Mouse (Mus musculus): ENCODE results near the gene AU022252.

AU022252 gene

DNA sequence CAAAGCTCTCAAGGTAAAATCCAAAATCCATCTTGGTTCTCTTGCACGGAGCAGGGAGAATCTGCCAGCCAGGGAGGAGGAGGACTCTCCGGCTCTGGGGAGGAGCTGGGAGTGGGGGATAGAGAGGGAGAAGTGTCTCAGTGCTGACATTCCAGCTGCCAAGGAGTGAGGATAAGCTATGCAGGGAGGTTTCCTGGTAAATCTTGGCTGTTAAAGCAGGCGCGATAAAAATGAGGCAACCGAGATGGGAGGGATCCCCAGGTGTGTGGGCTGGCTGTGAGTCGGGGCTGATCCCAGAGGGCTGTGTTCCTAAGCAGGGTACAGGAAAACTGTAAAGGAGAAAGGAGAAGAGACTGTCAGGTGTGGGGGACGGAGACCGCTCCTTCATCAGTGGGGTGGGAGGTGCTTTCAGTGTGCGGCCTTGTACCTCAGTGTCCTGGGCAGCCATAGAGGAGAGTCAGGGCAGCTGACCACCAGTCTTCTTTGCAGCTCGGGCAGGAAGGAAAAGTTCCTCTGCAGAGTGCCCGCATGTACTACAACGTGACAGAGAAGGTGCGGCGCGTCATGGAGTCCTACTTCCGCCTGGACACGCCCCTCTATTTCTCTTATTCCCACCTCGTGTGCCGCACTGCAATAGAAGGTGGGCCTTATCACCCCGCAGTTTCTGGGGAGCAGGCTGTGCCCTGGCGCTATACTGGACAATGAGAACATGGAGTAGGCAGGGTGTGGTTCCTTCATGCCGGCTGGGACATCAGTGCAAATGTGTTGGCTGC, 12.1 kb upstream of the AU022252 start:
- no peak for DNase-seq (ENCODE audit: low spot score in 2 of 2)

DNA sequence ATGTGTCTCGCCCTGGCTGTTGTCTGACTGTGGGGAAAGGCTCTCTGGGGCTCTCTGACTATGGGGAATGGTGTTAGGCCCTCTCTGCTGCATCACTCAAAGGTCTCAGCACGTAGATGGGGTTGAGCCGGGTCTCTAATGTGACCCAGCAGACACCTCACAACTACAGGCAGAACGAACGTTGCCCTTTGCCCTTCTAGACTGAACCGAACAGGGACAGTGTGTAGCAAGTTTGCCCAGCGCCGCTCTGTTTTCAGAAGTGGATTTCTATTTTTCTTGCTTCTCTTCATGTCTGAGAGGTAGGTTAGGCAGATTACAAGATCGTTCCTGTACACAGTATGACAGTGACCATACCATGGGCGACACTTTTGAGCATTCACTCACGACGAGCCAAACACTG, 10.1 kb upstream of the AU022252 start:
- no peak for DNase-seq (ENCODE audit: low spot score in 2 of 2)

DNA sequence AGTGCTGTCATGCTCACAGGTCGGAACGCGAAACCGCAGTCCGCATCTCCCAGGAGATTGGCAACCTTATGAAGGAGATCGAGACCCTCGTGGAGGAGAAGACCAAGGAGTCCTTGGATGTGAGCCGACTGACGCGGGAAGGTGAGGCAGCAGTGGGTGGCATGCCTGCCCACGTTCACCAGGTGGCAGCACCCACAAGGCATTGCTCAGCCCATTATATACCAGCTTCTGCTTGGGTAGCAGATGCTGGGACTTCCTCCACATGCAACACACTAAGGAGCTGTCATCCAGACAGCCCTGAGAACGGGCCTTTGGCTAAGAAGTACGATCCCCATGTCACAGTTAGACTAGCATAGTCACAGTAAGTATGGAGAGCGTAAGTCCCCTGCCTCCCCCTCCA, 9.2 kb upstream of the AU022252 start:
- peak in 1 of 2 experiments; percentile 51 for DNase-seq (ENCODE audit: low spot score in 2 of 2)

DNA sequence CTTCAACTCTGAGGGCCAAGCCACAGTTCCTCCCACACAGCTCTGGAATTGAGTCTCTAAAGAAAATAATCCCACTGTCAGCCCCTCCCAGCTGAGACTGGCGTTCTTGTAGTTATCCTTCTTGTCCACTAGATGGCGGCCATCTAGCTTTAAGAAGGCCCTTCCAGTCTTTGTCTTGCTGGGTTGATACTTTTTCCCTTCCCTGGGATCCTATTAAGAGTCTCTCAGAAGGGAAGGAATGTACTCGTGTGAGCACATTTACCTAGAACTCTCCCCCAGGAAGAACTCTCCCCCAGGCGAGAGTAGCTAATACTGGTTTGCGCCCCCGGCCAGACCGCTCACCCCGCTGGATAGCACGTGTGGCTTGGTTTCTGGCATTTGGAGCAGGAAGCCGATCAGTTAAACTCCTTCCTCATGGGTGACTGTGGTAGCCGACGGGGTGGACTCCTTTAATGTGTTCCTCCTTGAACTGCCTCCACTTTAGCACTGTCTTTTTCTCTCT, 6.7 kb upstream of the AU022252 start:
- no peak for DNase-seq (ENCODE audit: low spot score in 2 of 2)

DNA sequence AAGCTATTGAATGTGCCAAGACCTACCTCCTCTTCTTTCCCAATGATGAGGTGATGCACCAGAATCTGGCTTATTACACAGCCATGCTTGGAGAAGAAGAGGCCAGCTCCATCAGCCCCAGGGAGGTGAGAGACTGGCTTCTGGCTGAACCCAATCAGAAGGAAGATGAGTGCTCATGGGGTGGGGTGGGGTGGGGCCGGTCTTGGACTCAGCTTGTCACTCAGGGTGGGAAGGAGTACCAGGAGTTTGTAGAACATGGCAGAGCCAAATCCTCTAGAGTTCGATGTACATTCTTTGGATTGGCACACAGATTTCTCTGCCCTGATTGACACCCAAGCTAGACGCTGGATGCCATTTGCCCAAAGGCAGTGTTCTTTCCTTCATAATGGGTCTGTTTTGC, 6.1 kb upstream of the AU022252 start:
- DNase-seq (ENCODE audit: low spot score in 2 of 2) = no peak

DNA sequence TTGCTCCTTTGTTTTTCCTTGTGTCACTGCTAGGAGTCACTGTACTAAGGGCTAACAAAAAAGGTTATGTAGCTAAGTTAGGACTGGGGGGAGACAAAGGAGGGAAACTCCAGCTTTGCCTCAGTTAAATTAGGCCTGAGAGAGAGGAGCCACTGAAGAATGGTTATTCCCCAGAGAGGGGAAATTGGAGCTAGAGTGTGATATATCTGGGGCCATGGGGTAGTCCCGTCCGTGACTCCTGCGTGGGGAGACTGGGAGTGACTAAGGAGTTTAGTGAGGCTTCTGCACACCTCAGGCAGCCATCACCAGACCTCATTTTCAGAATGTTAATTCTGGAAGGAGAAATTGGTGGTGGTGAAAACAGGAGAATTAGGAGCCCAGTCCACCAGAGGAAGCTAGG, 1.8 kb upstream of the AU022252 start:
- DNase-seq (ENCODE audit: low spot score in 2 of 2) = no peak

DNA sequence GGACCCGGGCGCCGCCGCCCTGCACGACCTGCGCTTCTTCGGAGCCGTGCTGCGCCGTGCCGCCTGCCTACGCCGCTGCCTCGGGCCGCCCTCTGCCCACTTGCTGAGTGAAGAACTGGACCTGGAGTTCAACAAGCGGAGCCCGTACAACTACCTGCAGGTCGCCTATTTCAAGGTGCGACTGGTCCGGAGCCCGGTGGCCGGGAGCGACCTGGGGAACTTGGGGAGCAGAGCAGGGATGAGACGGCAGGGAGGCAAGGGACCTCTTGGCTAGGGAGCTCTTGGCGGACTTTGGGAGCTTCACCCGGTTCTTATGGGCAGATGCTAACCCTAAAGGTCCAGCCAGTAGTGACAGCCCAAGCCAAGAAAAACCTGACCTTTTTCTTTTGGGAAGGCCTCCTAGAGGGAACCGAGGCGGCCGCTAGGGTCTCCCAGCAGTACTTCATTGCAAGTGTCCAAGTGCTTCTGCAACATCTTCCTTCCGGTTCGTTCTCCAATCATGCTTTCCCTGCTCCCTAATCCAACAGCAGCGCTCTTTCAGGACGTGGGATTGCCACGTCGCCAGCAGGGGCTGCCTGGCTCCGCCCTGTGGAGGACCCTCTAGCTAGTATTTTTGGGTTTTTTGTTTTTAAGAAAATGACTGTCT, 867 bp upstream of the AU022252 start:
- DNase-seq (ENCODE audit: low spot score in 2 of 2) = peak in 1 of 2 experiments; percentile 42

DNA sequence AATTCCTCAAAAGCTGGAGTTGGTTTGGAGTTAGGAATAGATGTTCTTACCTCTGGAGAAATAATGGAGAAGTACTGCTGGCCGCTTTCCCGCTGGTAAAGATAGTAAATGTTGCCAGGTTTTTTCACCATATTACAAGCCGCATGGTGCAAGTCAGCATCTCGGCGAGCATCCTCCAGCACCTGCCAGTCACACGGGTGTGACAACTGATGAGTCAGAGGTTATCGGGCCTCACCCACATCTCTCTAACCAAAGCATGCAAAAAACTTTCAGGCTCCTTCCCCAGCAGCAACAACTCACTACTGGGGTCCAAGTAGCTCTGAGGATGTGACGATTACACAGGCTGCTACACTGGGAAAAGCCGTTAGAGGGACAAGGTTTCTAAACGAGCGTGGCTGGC, 5.8 kb downstream of the AU022252 start:
- DNase-seq (ENCODE audit: low spot score in 2 of 2) = no peak

DNA sequence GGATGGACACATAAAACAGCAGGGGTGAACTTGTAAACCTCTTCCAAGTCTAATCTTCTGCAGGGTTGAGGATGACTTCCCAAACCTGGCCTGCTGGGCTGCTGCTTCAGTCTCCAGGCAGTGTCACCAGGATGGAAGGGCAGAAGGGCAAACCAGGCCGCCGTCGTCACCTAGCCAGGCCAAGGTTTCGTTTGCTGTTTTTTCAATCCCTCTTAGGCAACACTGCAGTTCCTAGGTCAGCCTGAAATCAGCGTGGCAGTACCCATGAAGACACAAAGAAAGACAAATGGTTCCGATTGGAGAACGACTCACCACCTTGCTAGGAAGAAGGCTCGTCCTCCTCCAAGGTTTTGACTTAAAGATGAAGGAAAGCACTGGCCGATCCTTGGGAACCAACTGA, 6.8 kb downstream of the AU022252 start:
- DNase-seq (ENCODE audit: low spot score in 2 of 2) = no peak

DNA sequence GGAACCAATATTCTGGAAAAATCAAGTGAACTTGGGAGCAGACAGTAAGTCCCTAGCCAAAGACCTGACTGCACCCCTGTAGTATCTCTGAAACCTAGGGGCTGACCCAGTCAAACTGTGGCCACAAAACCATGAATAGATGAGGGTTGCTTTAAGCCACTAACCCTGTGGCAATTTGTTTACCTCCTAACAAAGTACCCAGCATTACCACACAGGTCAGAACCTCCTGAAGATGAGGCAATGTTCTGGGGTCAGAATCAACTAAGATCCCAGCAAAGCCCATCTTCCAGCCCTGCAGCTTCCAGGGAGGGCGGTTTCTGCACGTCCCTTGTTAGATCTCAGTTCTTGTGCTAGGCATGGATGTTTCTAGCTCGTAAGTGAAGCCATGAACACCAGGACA, 8.0 kb downstream of the AU022252 start:
- DNase-seq (ENCODE audit: low spot score in 2 of 2) = no peak

DNA sequence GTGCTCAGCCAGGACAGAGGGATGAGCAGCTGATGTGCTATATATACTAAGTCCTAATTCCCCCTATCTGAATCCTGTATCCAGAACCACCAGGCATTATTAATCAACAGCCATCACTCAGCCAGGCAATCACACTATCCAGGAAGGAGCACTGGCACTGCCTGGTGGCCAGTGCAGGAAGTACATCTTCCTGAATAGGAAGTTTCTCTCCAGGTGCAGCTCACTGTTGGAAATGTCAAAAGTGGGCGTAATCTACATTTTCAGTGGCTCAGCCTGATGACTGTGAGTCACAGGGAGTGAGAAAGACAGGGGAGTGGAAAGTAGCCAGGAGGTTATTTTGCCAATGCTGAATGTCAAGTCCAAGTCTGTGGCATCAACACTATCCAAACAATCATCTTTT, 8.8 kb downstream of the AU022252 start:
- no peak for DNase-seq (ENCODE audit: low spot score in 2 of 2)

DNA sequence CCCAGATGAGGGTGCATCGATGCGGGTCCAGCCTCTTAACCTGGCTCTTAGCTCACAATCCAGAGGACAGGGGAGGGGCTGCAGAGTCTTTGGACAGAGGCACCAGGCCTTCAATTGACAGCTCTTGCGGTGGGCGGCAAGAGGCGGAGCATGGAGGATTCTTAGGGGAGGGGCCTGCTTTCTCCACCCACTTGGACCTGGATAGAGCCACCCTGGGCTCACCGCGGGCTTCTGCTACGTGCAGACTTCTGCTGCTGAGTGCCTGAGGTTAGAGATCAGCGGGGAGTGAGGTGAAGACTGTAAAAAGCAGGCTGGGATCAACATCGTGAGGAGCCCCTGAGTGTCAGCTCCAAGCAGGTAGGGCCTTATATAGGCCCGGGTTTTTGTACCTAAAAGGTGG, 14.3 kb downstream of the AU022252 start, which contains the start of gene Tmem269:
Gene Tmem269 (minus strand): TSS at position 49 of the 400 bp plus-strand sequence.
- no peak for DNase-seq (ENCODE audit: low spot score in 2 of 2)

DNA sequence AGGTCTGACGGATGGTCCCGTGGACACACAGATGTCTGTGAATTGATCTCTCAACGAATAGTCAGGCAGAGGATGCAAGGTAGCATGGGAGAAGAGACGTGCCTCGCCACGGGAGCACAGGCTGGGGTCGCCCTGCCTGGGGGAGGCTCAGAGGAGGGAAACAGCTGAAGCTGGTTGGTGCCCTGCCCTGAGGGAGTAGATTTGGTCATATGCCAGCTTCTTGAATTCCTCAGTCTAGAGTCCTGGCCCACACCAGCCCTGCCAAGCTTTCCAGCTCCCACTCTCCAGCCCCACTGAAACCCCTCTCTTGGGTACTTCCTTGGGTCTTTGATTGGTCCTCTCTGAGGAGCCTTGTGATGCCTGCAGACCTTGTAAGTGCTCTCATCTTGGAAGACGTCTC, 15.8 kb downstream of the AU022252 start:
- DNase-seq (ENCODE audit: low spot score in 2 of 2) = no peak

DNA sequence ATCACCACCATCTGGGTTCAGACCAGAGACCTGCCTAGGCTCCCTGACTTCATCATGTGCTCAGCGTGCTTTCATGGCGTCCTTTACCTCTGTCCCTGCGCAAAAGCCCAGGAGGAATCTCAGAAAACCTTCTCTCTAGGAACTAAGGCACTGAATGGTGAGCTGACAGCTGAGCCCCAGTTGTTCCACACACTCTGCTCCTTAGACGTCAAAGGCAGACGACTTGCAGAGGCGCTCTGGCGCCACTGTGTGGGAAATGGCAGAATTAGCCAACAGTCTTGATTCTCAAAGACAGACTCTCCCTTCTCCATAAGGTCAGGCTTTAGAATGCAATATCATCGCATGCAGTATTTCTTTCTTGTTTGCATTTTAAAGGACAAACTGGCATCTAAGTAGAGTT, 27.8 kb downstream of the AU022252 start:
- DNase-seq (ENCODE audit: low spot score in 2 of 2) = peak in 1 of 2 experiments; percentile 56

DNA sequence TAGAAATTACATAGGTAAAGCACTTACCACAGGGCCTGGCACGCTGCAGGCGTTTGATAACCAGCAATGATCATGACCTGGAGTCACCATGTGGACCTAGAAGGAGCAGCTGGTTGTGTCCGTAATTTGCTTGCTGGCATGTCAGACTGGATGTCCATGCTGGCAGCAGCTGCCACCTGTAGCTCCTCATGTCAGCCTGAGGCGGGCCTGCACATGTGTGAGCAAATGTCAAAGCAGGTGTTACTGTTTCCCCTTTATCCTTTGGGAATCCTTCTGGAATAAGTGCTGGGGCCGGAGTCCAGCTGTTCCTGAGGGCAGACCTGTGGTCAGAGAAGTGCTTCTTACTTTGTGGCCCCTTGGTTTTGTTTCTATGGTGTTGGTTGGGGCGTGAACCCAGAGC, 34.4 kb downstream of the AU022252 start:
- no peak for DNase-seq (ENCODE audit: low spot score in 2 of 2)

DNA sequence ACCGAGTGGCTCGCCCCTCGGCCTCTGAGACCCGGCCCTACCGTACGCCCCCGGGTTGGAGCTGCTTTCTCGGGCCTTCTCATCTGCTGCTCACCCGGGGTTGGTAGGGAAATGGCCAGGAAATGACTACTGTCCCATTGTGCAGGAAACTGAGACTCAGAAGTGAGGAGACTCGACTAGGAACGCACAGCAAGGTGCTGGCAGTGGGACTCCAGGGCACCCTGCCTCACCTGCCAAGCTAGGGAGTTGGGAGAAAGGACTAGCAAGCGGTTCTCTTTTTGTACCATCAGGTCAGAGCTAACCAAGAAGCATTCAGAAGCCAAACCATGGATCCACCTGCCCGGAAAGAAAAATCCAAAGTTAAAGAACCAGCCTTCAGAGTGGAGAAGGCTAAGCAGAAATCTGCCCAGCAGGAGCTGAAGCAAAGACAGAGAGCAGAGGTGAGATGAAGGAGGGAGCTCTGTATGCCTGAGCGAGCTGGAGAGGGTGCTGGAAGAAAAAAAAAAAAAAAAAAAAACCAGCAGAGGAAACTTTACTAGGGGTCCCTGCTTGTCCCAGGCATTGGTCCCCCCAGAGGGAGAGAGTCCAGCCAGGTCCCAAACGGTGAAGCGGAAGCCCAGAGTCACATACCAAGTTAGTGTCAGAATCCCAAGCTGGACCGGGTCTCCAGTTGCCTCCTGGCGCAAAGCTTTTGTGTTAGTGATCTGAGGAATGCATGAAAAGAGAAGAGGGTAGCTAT, 36.8 kb downstream of the AU022252 start:
- peak in 1 of 2 experiments; percentile 30 for DNase-seq (ENCODE audit: low spot score in 2 of 2)

DNA sequence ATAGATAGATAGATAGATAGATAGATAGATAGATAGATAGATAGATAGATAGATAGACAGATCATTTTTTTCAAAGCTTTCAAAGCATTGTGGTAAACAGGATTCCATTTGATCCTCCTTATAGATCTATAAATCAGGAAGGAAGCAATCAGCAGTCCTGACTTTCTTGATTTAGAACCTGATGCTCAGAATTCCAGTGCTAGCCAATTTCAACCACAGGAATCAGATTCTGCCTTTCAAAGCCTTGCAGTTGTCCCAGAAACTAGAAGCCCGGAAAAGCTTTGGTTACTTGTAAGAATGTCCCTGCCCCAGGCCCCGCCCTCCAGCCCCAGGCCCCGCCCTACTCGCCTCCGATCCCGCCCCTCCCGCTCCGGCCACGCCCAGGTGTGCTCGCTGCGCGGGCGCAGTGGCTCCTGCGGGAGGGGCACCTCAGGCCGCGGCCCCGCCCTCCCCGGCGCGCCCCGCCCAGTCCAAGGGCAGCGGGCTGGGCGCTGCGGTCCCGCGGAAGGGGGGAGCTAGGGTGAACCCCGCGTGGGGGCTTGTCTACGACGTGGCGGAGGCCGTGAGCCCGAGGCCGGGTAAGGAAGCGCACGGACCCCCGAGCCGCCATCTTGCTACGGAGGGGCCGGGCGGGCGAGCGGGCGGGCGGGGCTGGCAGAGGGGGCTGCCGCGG, 37.5 kb downstream of the AU022252 start, which contains the start of gene Svbp:
Gene Svbp (plus strand): TSS at position 398 of the 673 bp plus-strand sequence.
- DNase-seq (ENCODE audit: low spot score in 2 of 2) = peak; percentile 77 to 90

DNA sequence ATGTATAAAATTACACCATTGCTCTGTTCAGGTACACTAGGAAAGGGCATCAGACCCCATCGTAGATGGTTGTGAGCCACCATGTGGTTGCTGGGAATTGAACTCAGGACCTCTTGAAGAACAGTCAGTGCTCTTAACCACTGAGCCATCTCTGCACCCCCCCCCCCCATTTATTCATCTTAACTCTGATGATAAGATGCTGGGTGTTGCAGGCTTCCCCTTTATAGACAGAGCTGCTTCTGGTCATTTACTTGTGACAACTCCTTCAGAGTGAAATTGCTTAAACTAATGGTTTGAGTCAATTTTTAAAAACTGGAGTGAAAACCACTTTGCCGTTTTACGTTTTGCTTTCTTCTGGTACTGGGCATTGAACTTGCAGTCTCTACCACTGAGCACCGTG, 39.8 kb downstream of the AU022252 start:
- no peak for DNase-seq (ENCODE audit: low spot score in 2 of 2)

DNA sequence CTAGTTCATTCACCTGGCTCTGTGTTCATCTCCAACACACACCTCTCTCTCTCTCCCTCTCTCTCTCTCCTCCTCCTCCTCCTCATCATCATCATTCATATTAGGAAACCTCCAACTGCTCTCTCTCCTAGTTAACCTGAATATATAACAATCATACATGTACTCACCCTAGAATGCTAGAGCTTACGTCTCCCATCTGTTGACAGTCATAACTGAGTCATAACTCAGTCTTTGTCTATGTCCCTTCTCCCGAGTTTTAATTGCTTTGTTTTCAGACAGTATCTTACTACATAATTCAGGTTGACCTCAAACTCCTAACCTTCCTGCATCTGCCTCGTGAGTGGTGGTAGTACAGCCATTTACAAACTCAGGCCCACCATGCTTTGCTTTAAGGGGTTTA, 41.2 kb downstream of the AU022252 start:
- no peak for DNase-seq (ENCODE audit: low spot score in 2 of 2)

DNA sequence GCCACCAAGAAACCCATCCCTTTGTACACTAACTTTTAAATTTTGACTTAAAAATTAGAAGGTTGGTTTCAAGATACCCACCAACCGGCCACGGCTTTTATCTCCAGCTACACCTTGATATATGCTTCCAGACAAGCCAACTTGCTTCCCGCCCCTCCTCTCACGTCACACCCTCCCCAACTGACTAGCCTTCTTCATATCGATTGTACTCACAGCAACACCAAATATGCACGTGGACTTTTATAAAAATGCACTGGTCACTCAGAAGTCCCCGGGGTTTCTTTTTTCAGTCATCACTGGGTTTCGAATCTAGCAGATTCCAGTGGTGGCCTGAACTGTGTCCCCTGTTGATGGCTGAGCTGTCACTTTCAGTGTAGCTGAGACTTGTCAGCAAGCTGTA, 41.9 kb downstream of the AU022252 start:
- no peak for DNase-seq (ENCODE audit: low spot score in 2 of 2)

DNA sequence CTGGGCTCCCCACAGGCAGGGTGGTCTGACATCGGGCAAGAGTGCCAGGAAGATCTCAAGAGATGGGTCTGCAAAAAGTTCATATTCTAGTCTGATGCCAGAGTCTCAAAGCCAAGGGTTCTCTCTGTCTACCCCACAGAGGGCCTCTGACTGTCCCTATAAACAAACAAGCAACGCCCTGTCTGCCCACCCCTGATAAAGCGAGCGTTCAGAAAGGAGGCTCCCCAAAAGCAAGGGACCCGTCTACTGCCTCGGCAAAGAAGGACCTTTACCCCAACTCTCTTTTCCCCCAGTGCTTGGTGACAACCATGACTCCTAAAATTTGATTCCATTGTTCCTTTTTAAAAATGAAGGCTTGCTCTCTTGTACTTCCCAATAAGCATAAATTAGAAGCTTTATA, 42.6 kb downstream of the AU022252 start, which contains the start of gene Ermap:
Gene Ermap (minus strand): TSS at position 148 of the 400 bp plus-strand sequence.
- DNase-seq (ENCODE audit: low spot score in 2 of 2) = no peak

DNA sequence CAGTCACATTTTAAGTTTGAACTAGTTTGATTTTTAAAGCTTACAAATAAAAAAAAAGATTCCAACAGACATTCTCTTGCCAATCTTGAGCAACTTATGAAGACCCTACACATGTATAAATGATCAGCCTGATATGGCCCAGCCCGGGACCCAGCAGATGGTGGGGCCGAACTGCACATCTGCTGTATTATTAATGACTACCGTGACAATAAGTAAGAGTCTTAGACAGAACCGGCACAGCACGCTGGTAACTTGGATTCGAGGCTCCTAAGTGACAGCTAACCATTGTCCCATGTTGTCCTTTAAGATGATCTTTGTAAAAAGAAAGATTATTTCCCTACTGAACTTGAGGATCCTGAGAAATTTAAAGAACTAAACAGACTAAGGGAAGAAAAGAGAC, 43.1 kb downstream of the AU022252 start:
- DNase-seq (ENCODE audit: low spot score in 2 of 2) = no peak
